Mouse (Mus musculus) gastrocnemius, postnatal 14 days (tissue): ENCODE results near the gene St6galnac3. TPM values are rescaled to one million over a fixed set of nuclear protein-coding genes. Genes with fewer than 3 reads are reported as not detected.

ENCODE experiments used
- DNase-seq: peaks from one replicate; pipeline ENCODE4 v3.0.0; 2021; ENCODE audit warnings: mixed read lengths
- intact Hi-C: fragments of 180-260 bp; cut with DNase I; formaldehyde crosslinking; loops from one replicate; pipeline ENCODE4 v1.15.1; 2025; ENCODE audit warnings: low total_unique reads
- microRNA-seq, 2 experiments: library from miRNA; unstranded; fragments of <30 nt; microRNA quantifications; one replicate each; pipeline ENCODE4 v1.2.0; 2021
- total RNA-seq, 2 experiments: library from RNA; stranded (reverse); gene quantifications; 2 replicates each; pipeline ENCODE4 v1.2.3; 2021

St6galnac3 gene
- total RNA-seq, 2 experiments from 2014 or later = 2.9 to 4.4 TPM

GRCm38 (mm10) chr3:153170146-153170545, 554.8 kb downstream of the St6galnac3 start:
- no peak for DNase-seq
- intact Hi-C loops = no loop called here

- DNase-seq = no peak
- intact Hi-C loops = no loop called here
Observed at GRCm38 (mm10) chr3:153169744-153170143, 555.2 kb downstream of the St6galnac3 start.

- no peak for DNase-seq
- intact Hi-C loops = no loop called here
Observed at GRCm38 (mm10) chr3:153161676-153162075, 563.3 kb downstream of the St6galnac3 start.

- no peak for DNase-seq
- intact Hi-C loops = no loop called here
Observed at GRCm38 (mm10) chr3:153160683-153161082, 564.3 kb downstream of the St6galnac3 start.

- intact Hi-C loops = no loop called here
- DNase-seq = no peak
Observed at GRCm38 (mm10) chr3:153148887-153149286, 576.1 kb downstream of the St6galnac3 start.

Small RNA genes lying within 50 kb of the gene (microRNA-seq; reads per million reads assigned to microRNA genes)
- gene Gm27405 = 0 reads per million in 2 experiments

Other genes with a start within 250 kb of the St6galnac3 start
- not detected for gene Asb17, start 119.0 kb upstream of the St6galnac3 start, total RNA-seq
- gene Msh4, start 181.0 kb upstream of the St6galnac3 start, total RNA-seq = under 1 TPM; 0.09 to 0.10 TPM
- gene Rabggtb, start 187.8 kb upstream of the St6galnac3 start, total RNA-seq = 10 to 100 TPM; 65.8 to 72.5 TPM
- gene Acadm, start 219.5 kb upstream of the St6galnac3 start, total RNA-seq = 100 to 1,000 TPM; 233 to 329 TPM
- gene Slc44a5, start 248.3 kb upstream of the St6galnac3 start, total RNA-seq = under 1 TPM; 0.47 to 0.53 TPM